Mouse (Mus musculus) CD8-positive naive resting alpha-beta T cell, adult 2 months (primary cell): ENCODE results near the gene Gm6904.
"Not testable (repeated sequence)": the region's sequence is repeated elsewhere in the genome, so short reads cannot be mapped to it uniquely, and the experiment has no call there.

Source experiments
- DNase-seq, 2 experiments: peaks; one replicate each; pipeline ENCODE4 v3.0.0; 2022; ENCODE audit warnings: low read depth in 2 of 2, low spot score in 2 of 2

Gm6904 gene

GRCm38 (mm10) chr14:59260056-59260455 is at the start of gene Gm6904:
Gene Gm6904 (minus strand): TSS chr14:59260216.
- peak; percentile 37 to 45 for DNase-seq

GRCm38 (mm10) chr14:59297391-59297790 is 37.4 kb upstream of the Gm6904 start, which contains the start of gene Phf11a:
Gene Phf11a (minus strand): TSS chr14:59297522.
- DNase-seq = not testable (repeated sequence)

GRCm38 (mm10) chr14:59291769-59292168 is 31.8 kb upstream of the Gm6904 start:
- DNase-seq = not testable (repeated sequence)

- not testable (repeated sequence) for DNase-seq
These were observed 14.9 kb upstream of the Gm6904 start for GRCm38 (mm10) chr14:59274961-59275360.

GRCm38 (mm10) chr14:59255861-59256260 is 4.2 kb downstream of the Gm6904 start:
- DNase-seq = not testable (repeated sequence)

GRCm38 (mm10) chr14:59250350-59250749 is 9.7 kb downstream of the Gm6904 start:
- DNase-seq = not testable (repeated sequence)

- no peak for DNase-seq
These were observed 26.4 kb downstream of the Gm6904 start for GRCm38 (mm10) chr14:59233635-59234034.

GRCm38 (mm10) chr14:59232003-59232402 is 28.0 kb downstream of the Gm6904 start:
- no peak for DNase-seq

- DNase-seq = no peak
These were observed 29.6 kb downstream of the Gm6904 start for GRCm38 (mm10) chr14:59230331-59230966.

- no peak for DNase-seq
These were observed 30.2 kb downstream of the Gm6904 start for GRCm38 (mm10) chr14:59229822-59230221.

GRCm38 (mm10) chr14:59226240-59226639 is 33.8 kb downstream of the Gm6904 start:
- DNase-seq = no peak

- DNase-seq = no peak
These were observed 40.8 kb downstream of the Gm6904 start for GRCm38 (mm10) chr14:59219241-59219640.

GRCm38 (mm10) chr14:59209816-59210215 is 50.2 kb downstream of the Gm6904 start:
- DNase-seq = no peak

- DNase-seq = no peak
These were observed 51.0 kb downstream of the Gm6904 start for GRCm38 (mm10) chr14:59209003-59209402.

GRCm38 (mm10) chr14:59205976-59206583 is 53.9 kb downstream of the Gm6904 start:
- DNase-seq = no peak

- no peak for DNase-seq
These were observed 54.6 kb downstream of the Gm6904 start for GRCm38 (mm10) chr14:59205461-59205860.

- peak; percentile 3 to 37 for DNase-seq
These were observed 58.3 kb downstream of the Gm6904 start for GRCm38 (mm10) chr14:59201604-59202215.

- peak; percentile 86 to 88 for DNase-seq
These were observed 59.1 kb downstream of the Gm6904 start, which contains the start of gene Rcbtb1 for GRCm38 (mm10) chr14:59200711-59201603. Gene Rcbtb1 (plus strand): TSS chr14:59201209.
